Mouse (Mus musculus): ENCODE results near the gene Dda1.

- no peak for TF ChIP-seq EP300 (IDR thresholded peaks at IDR 0.05; ENCODE audit: low read depth)
- no peak for TF ChIP-seq CTCF (IDR thresholded peaks at IDR 0.05; ENCODE audit: low read depth)
These were observed 29.0 kb downstream of the Dda1 start for GRCm38 (mm10) chr8:71497881-71498501.

All from liver, embryonic 14.5 days (tissue).